Mouse (Mus musculus) thymus, adult 2 months (tissue): ENCODE data around the gene Cenpx. TPM values are rescaled to one million over a fixed set of nuclear protein-coding genes. Genes with fewer than 3 reads are reported as not detected.

Source experiments
- DNase-seq: peaks from one replicate; pipeline ENCODE4 v3.0.0; 2021
- H3K27ac ChIP-seq: fragments of 200-500 bp; 2 replicates; pipeline ENCODE4 v1.5.1; 2012; ENCODE audit warnings: low read length, control low read depth; ENCODE audit not compliant: control insufficient read depth, insufficient read depth
- H3K27me3 ChIP-seq: fragments of 200-500 bp; 2 replicates; pipeline ENCODE4 v1.6.1; 2012; ENCODE audit warnings: mild to moderate bottlenecking, low read length, moderate library complexity, mixed read lengths; ENCODE audit not compliant: control insufficient read depth, insufficient read depth
- H3K36me3 ChIP-seq: fragments of 200-500 bp; 2 replicates; pipeline ENCODE4 v1.6.1; 2012; ENCODE audit warnings: mild to moderate bottlenecking, low read length, moderate library complexity; ENCODE audit not compliant: control insufficient read depth, insufficient read depth
- H3K4me1 ChIP-seq: fragments of 200-500 bp; replicated peaks from 2 replicates; pipeline ENCODE4 v1.6.1; 2012; ENCODE audit warnings: low read length; ENCODE audit not compliant: control insufficient read depth, insufficient read depth
- H3K4me3 ChIP-seq: fragments of 200-500 bp; 2 replicates; pipeline ENCODE4 v1.5.1; 2012; ENCODE audit warnings: mild to moderate bottlenecking, low read length, control low read depth, moderate library complexity; ENCODE audit not compliant: control insufficient read depth, insufficient read depth
- CTCF ChIP-seq: fragments of 200-500 bp; IDR thresholded peaks from 2 replicates; pipeline ENCODE4 v1.5.1; 2012; ENCODE audit warnings: mild to moderate bottlenecking, control low read depth, low read length, moderate library complexity, borderline replicate concordance; ENCODE audit not compliant: control insufficient read depth, poor library complexity, insufficient read depth; ENCODE audit errors: extremely low read depth
- POLR2A ChIP-seq: fragments of 200-500 bp; IDR thresholded peaks from 2 replicates; pipeline ENCODE4 v1.6.1; 2012; ENCODE audit warnings: mild to moderate bottlenecking, low read length, control low read depth, moderate library complexity; ENCODE audit not compliant: control insufficient read depth, poor library complexity, insufficient read depth; ENCODE audit errors: extremely low read depth
- WGBS: fragments of 180-500 bp; shearing (Covaris S2); methylation state at CpG from one replicate; pipeline ENCODE4 v1.1.7; 2018; 5-methylcytosine and 5-hydroxymethylcytosine counted together
- polyA plus RNA-seq: library from polyadenylated mRNA; depleted of rRNA; stranded (reverse); fragments of >200 nt; gene quantifications from 2 replicates; pipeline ENCODE4 v1.2.3, GENCODE M21; 2012

Gene Cenpx
- polyA plus RNA-seq, 1 experiment, result 112 TPM

- no peak overlapping the region for H3K4me3 ChIP-seq
- no peaks in the 10 kb centered on the region for H3K36me3 ChIP-seq
- TF ChIP-seq CTCF, result no peak
- TF ChIP-seq POLR2A, result no peak
- H3K27me3 ChIP-seq, result no peaks in the 10 kb centered on the region
- no peak overlapping the region for H3K27ac ChIP-seq
- no peaks in the 10 kb centered on the region for H3K4me1 ChIP-seq
- WGBS, result 43% methylated on average over 4 of the region's 4 CpGs
- DNase-seq, result no peak
Measured at GRCm38 (mm10) chr11:120747974-120748373, 34.4 kb upstream of the Cenpx start.

GRCm38 (mm10) chr11:120744121-120744701 lies 30.7 kb upstream of the Cenpx start:
- no peak for DNase-seq
- no peaks in the 10 kb centered on the region for H3K36me3 ChIP-seq
- WGBS, result 90% methylated on average over 7 of the region's 7 CpGs
- H3K27ac ChIP-seq, result no peak overlapping the region
- H3K4me1 ChIP-seq, result no peaks in the 10 kb centered on the region
- TF ChIP-seq CTCF, result no peak
- H3K27me3 ChIP-seq, result no peaks in the 10 kb centered on the region
- no peak overlapping the region for H3K4me3 ChIP-seq

- H3K27ac ChIP-seq, result no peak overlapping the region
- H3K36me3 ChIP-seq, result no peaks in the 10 kb centered on the region
- WGBS, result 94% methylated on average over 5 of the region's 5 CpGs
- no peak for DNase-seq
- H3K27me3 ChIP-seq, result no peaks in the 10 kb centered on the region
- TF ChIP-seq POLR2A (no peak), CTCF (no peak)
- H3K4me3 ChIP-seq, result no peak overlapping the region
- no peaks in the 10 kb centered on the region for H3K4me1 ChIP-seq
Measured at GRCm38 (mm10) chr11:120740981-120741380, 27.4 kb upstream of the Cenpx start.

GRCm38 (mm10) chr11:120736424-120736823 lies 22.9 kb upstream of the Cenpx start:
- no peak for DNase-seq
- no peak overlapping the region for H3K4me3 ChIP-seq
- 88% methylated on average over 6 of the region's 6 CpGs for WGBS
- H3K4me1 ChIP-seq, result no peaks in the 10 kb centered on the region
- H3K27ac ChIP-seq, result no peak overlapping the region
- H3K27me3 ChIP-seq, result no peaks in the 10 kb centered on the region
- TF ChIP-seq CTCF (no peak), POLR2A (no peak)
- H3K36me3 ChIP-seq, result no peaks in the 10 kb centered on the region

GRCm38 (mm10) chr11:120733521-120733920 lies 20.0 kb upstream of the Cenpx start:
- no peaks in the 10 kb centered on the region for H3K27me3 ChIP-seq
- H3K36me3 ChIP-seq, result no peaks in the 10 kb centered on the region
- no peak for DNase-seq
- H3K4me1 ChIP-seq, result peaks cover 3% of the 10 kb centered on the region; the same call in 1 of the 2 replicates
- WGBS, result 46% methylated on average over 6 of the region's 6 CpGs
- H3K27ac ChIP-seq, result no peak overlapping the region
- H3K4me3 ChIP-seq, result no peak overlapping the region
- TF ChIP-seq CTCF (no peak), POLR2A (no peak)

- Histone ChIP-seq H3K27me3 (no peaks in the 10 kb centered on the region; the same call in 1 of the 2 replicates), H3K36me3 (no peaks in the 10 kb centered on the region), H3K4me1 (peaks cover 4% of the 10 kb centered on the region), H3K27ac (peak within 1 kb of the TSS; percentile 19; the same call in 1 of the 2 replicates), H3K4me3 (no peak within 1 kb of the TSS)
- no peak for DNase-seq
- 91% methylated on average over 12 of the region's 12 CpGs for WGBS
- TF ChIP-seq CTCF (no peak), POLR2A (no peak)
Measured at GRCm38 (mm10) chr11:120731858-120732680, 18.5 kb upstream of the Cenpx start, which contains the start of gene Cbr2. Gene Cbr2, minus strand, starts transcription at chr11:120732114.

GRCm38 (mm10) chr11:120731395-120731794 lies 17.9 kb upstream of the Cenpx start:
- Histone ChIP-seq H3K27ac (peak overlapping the region; percentile 19; the same call in 1 of the 2 replicates), H3K4me3 (no peak overlapping the region), H3K36me3 (no peaks in the 10 kb centered on the region), H3K4me1 (peaks cover 9% of the 10 kb centered on the region), H3K27me3 (no peaks in the 10 kb centered on the region; the same call in 1 of the 2 replicates)
- no peak for DNase-seq
- WGBS, result 94% methylated on average over 1 of the region's 1 CpGs
- TF ChIP-seq CTCF (no peak), POLR2A (no peak)
